Mouse (Mus musculus): ENCODE results near the gene Phf12.

Gene Phf12

GRCm38 (mm10) chr11:78072425-78073130 is 90.0 kb downstream of the Phf12 start:
- peak; percentile 74 to 79 for DNase-seq (ENCODE audit: low spot score in 2 of 2)

- peak; percentile 44 to 49 for DNase-seq (ENCODE audit: low spot score in 2 of 2)
These were observed 91.2 kb downstream of the Phf12 start for GRCm38 (mm10) chr11:78073577-78074276.

GRCm38 (mm10) chr11:78074277-78074652 is 91.7 kb downstream of the Phf12 start:
- DNase-seq (ENCODE audit: low spot score in 2 of 2) = peak in 1 of 2 experiments; percentile 33

- no peak for DNase-seq (ENCODE audit: low spot score in 2 of 2)
These were observed 92.1 kb downstream of the Phf12 start for GRCm38 (mm10) chr11:78074666-78075065.

Data from spleen, postnatal 14 days (tissue).